Mouse (Mus musculus): ENCODE results near the gene Esp24. TPM values are rescaled to one million over a fixed set of nuclear protein-coding genes. Genes with fewer than 3 reads are reported as not detected.
"Not testable (repeated sequence)": the region's sequence is repeated elsewhere in the genome, so short reads cannot be mapped to it uniquely, and the experiment has no call there.

Esp24 gene
- not detected in 2 replicates for polyA plus RNA-seq (2014; fragmentation: Nextera tagmentation; extraction: Ambion mirVana)

DNA sequence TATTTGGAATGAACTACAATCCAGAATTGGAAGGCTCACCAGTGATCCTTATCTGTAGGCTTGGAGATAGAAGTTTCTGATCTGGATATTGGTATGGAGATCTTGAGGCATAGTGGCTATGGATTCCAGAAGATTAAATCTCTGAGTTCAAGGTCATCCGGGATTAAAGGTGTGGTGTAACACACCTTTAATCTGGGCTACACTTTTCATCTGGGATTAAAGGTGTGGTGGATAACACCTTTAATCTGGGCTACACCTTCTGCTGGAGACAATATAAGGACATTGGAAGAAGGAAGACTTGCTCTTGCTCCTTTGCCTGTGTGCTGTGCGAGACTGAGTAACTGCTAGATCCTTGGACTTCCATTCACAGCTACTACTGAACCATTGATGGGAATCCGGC is at the start of gene Esp24:
Gene Esp24, plus strand, starts transcription at position 301 of the 400 bp plus-strand sequence.
- H3K27ac ChIP-seq (ENCODE audit: low read depth, low read length); H3K9me3 ChIP-seq (ENCODE audit: control insufficient read depth, low read length); H3K36me3 ChIP-seq (ENCODE audit: control insufficient read depth, insufficient read depth, low read length); H3K9ac ChIP-seq (ENCODE audit: low read depth, low read length); ATAC-seq (replicated peaks; ENCODE audit: low FRiP score); H3K4me1 ChIP-seq (replicated peaks; ENCODE audit: control insufficient read depth, insufficient read depth, low read length); DNase-seq (ENCODE audit: low spot score); H3K4me2 ChIP-seq; H3K27me3 ChIP-seq (replicated peaks; ENCODE audit: control insufficient read depth, insufficient read depth, low read length); H3K4me3 ChIP-seq (ENCODE audit: low read depth, low read length): not testable (repeated sequence)
- WGBS, result 85% methylated on average over 3 of the region's 3 CpGs

DNA sequence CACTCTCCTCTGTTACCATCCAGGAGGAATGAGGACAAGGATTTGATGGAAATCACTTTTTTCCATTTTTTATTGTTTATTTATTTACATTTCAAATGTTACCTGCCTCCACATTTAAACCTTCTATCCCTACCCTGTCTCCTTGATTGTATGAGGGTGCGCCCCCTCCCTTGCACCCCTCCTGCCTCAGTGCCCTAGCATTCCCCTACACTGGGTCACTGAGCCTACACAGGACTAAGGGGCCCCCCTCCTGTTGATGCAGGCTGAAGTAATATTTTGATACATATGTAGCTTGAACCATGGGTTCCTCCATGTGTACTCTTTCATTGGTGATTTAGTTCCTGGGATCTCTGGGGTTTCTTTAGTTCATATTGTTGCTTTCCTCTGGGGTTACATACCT is 26.6 kb upstream of the Esp24 start:
- H3K4me1 ChIP-seq (replicated peaks; ENCODE audit: control insufficient read depth, insufficient read depth, low read length), result no peaks in the 10 kb centered on the region
- 67% methylated on average over 1 of the region's 1 CpGs for WGBS
- no peak overlapping the region for H3K9ac ChIP-seq (ENCODE audit: low read depth, low read length)
- H3K27ac ChIP-seq (ENCODE audit: low read depth, low read length), result no peak overlapping the region
- no peak for ATAC-seq (replicated peaks; ENCODE audit: low FRiP score)
- DNase-seq (ENCODE audit: low spot score), result no peak
- H3K4me2 ChIP-seq, result no peak overlapping the region
- no peaks in the 10 kb centered on the region for H3K27me3 ChIP-seq (replicated peaks; ENCODE audit: control insufficient read depth, insufficient read depth, low read length)
- H3K4me3 ChIP-seq (ENCODE audit: low read depth, low read length), result no peak overlapping the region
- no peaks in the 10 kb centered on the region for H3K9me3 ChIP-seq (ENCODE audit: control insufficient read depth, low read length)
- no peaks in the 10 kb centered on the region for H3K36me3 ChIP-seq (ENCODE audit: control insufficient read depth, insufficient read depth, low read length)

DNA sequence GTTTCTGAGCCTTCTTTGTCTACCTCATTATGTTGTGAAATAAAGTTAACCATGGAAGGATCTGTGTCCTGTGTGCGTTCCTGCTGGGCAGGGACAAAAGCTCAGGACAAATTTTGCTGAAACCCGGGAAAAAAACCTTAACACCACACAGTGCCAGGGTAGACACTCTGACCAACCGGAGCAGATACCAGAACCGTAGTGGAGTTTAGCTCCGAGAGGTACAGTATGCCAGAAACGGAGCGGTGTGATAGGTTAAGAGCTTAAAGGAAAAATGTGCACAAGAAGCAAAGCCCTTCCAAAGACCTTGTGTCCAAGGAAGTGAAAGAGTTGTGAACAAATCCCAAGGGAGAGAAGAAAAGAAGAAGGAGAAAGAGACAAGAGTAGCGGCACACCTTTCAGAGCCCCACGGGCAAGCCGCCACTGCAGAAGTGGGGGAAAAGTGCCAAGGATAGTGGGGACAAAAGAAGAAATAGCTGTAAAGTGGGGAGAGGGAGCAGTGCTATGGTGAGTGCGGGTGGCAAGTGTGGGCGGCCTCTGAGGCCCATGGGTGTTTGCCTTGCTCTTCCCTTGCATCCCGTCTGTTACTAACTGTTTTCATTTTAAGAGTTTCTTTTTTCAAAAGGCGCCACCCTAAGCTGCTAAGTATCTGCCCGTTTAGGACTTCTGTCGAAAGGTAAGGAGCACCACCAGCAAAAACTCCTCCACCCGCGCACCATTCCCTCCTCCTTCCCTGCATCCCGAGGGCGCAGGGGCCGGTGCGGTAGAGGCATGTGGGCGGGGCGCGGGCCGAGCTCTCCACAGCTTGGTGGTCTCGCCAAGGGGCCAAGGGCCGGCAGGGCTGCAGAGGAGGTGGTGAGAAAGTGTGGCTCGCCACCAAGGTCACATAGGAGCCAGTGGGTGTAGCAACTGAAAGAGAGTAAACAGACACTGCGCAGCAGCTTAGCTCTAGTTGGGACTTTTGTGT is 25.5 kb upstream of the Esp24 start:
- H3K4me2 ChIP-seq, result peak overlapping the region; percentile 37
- H3K4me3 ChIP-seq (ENCODE audit: low read depth, low read length), result no peak overlapping the region
- no peak for DNase-seq (ENCODE audit: low spot score)

DNA sequence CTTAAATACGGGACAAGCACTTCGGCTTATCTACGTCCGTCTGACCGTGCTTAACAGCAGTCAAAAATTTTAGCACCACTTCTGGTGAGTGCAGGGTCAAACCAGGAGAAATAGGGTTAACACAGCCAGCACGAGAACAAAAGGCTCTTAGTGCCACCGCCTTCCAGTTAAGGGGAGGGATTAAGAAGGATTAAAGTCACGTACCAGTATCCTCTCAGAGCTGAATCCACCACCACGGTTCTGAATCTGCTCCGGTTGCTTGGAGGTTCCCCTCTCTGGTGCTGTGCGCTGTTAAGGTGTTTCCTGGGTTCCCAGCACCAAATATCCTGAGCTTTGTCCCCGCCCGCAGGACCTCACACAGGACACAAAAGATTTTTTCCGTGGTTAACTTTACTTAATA is 19.3 kb upstream of the Esp24 start:
- no peak overlapping the region for H3K4me3 ChIP-seq (ENCODE audit: low read depth, low read length)
- H3K27ac ChIP-seq (ENCODE audit: low read depth, low read length), result no peak overlapping the region
- H3K4me2 ChIP-seq, result no peak overlapping the region
- H3K9ac ChIP-seq (ENCODE audit: low read depth, low read length), result no peak overlapping the region
- ATAC-seq (replicated peaks; ENCODE audit: low FRiP score) (no peak), DNase-seq (ENCODE audit: low spot score) (no peak)
- no peaks in the 10 kb centered on the region; the same call in 1 of the 2 replicates for H3K9me3 ChIP-seq (ENCODE audit: control insufficient read depth, low read length)
- H3K27me3 ChIP-seq (replicated peaks; ENCODE audit: control insufficient read depth, insufficient read depth, low read length), result no peaks in the 10 kb centered on the region
- no peaks in the 10 kb centered on the region for H3K4me1 ChIP-seq (replicated peaks; ENCODE audit: control insufficient read depth, insufficient read depth, low read length)
- no peaks in the 10 kb centered on the region for H3K36me3 ChIP-seq (ENCODE audit: control insufficient read depth, insufficient read depth, low read length)
- WGBS, result 66% methylated on average over 14 of the region's 14 CpGs

More for the DNA sequence above, 25.5 kb upstream of the Esp24 start:
- no peaks in the 10 kb centered on the region for H3K36me3 ChIP-seq (ENCODE audit: control insufficient read depth, insufficient read depth, low read length)
- H3K4me1 ChIP-seq (replicated peaks; ENCODE audit: control insufficient read depth, insufficient read depth, low read length), result no peaks in the 10 kb centered on the region
- no peak overlapping the region for H3K9ac ChIP-seq (ENCODE audit: low read depth, low read length)
- H3K27ac ChIP-seq (ENCODE audit: low read depth, low read length), result no peak overlapping the region
- no peak; the same call in 1 of the 2 replicates for ATAC-seq (replicated peaks; ENCODE audit: low FRiP score)
- no peaks in the 10 kb centered on the region for H3K9me3 ChIP-seq (ENCODE audit: control insufficient read depth, low read length)
- H3K27me3 ChIP-seq (replicated peaks; ENCODE audit: control insufficient read depth, insufficient read depth, low read length), result no peaks in the 10 kb centered on the region
- WGBS, result 41% methylated on average over 30 of the region's 30 CpGs

DNA sequence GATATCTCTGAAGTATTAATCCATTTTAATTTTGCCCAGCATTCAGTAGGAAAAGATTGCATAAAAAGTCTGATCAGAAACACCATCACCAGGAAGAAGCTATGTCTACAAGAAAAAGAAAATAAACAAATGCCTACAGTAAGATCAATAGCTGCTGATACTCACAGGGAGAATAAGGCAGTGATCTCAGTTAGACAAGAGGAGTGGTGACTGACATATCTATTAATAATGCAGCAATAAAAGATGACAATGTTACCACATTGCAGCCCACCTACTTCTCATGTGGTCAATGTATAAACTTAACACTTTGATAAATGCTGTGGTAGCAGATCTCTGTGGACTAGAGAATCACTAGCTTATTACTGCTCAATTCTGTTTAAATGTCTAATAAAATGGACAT is 6.7 kb downstream of the Esp24 start, which contains the start of gene Gm21903:
Gene Gm21903, minus strand, starts transcription at position 101 of the 400 bp plus-strand sequence.
- DNase-seq (ENCODE audit: low spot score) (no peak), ATAC-seq (replicated peaks; ENCODE audit: low FRiP score) (no peak)
- no peaks in the 10 kb centered on the region for H3K4me1 ChIP-seq (replicated peaks; ENCODE audit: control insufficient read depth, insufficient read depth, low read length)
- no peak within 1 kb of the TSS for H3K27ac ChIP-seq (ENCODE audit: low read depth, low read length)
- no peaks in the 10 kb centered on the region; the same call in 1 of the 2 replicates for H3K9me3 ChIP-seq (ENCODE audit: control insufficient read depth, low read length)
- H3K4me3 ChIP-seq (ENCODE audit: low read depth, low read length), result no peak within 1 kb of the TSS
- no peaks in the 10 kb centered on the region for H3K27me3 ChIP-seq (replicated peaks; ENCODE audit: control insufficient read depth, insufficient read depth, low read length)
- no peaks in the 10 kb centered on the region for H3K36me3 ChIP-seq (ENCODE audit: control insufficient read depth, insufficient read depth, low read length)
- H3K4me2 ChIP-seq, result no peak within 1 kb of the TSS
- H3K9ac ChIP-seq (ENCODE audit: low read depth, low read length), result no peak within 1 kb of the TSS

DNA sequence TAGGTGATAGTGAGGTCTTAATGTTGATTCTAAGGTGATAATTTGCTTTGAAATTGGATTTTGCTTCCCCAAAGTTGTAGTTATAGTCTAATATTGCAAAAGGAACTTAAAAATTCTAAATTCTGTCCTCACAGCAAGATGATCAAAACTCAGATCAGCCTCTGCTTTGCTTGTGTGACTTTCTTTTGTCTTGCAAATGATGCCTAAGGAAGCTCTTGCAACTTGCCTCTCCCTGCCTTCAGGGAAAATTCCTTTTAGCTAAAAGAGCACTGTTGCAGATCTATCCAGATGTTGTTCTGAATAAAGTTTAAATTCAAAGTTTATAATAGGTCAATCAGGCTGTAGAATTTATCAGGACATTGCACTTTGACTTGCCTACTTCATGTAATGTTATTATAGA is 27.1 kb downstream of the Esp24 start:
- Histone ChIP-seq H3K36me3 (ENCODE audit: control insufficient read depth, insufficient read depth, low read length) (no peaks in the 10 kb centered on the region), H3K4me1 (replicated peaks; ENCODE audit: control insufficient read depth, insufficient read depth, low read length) (no peaks in the 10 kb centered on the region), H3K9me3 (ENCODE audit: control insufficient read depth, low read length) (peaks cover 3% of the 10 kb centered on the region; the same call in 1 of the 2 replicates), H3K4me2 (no peak overlapping the region), H3K9ac (ENCODE audit: low read depth, low read length) (no peak overlapping the region), H3K4me3 (ENCODE audit: low read depth, low read length) (no peak overlapping the region), H3K27me3 (replicated peaks; ENCODE audit: control insufficient read depth, insufficient read depth, low read length) (no peaks in the 10 kb centered on the region), H3K27ac (ENCODE audit: low read depth, low read length) (no peak overlapping the region)
- DNase-seq (ENCODE audit: low spot score) (no peak), ATAC-seq (replicated peaks; ENCODE audit: low FRiP score) (no peak)

DNA sequence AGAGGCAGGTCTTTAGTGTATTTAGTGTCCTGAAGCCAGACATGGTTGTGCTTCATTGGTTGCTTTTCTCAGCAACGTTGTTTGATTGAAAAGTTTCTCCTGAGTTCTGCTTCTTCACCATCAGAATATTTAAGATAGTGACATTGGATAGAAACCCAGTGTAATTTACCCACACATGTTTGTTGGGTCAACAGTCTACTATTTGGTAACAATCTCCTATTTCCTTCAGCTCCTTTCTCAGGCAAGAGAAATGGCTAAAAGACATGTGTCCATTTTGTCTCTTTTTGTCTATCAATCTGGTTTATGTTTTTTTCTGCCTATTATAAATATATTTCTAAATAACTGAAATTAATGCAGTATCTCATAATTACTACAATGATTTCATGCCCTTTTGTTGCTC is 40.4 kb downstream of the Esp24 start, which contains the start of gene Esp23:
Gene Esp23, minus strand, starts transcription at position 101 of the 400 bp plus-strand sequence.
- ATAC-seq (replicated peaks; ENCODE audit: low FRiP score) (no peak), DNase-seq (ENCODE audit: low spot score) (no peak)
- whole genome bisulfite sequencing, result 44% methylated on average over 1 of the region's 1 CpGs
- Histone ChIP-seq H3K36me3 (ENCODE audit: control insufficient read depth, insufficient read depth, low read length) (no peaks in the 10 kb centered on the region), H3K4me2 (no peak within 1 kb of the TSS), H3K9ac (ENCODE audit: low read depth, low read length) (no peak within 1 kb of the TSS), H3K4me3 (ENCODE audit: low read depth, low read length) (no peak within 1 kb of the TSS), H3K9me3 (ENCODE audit: control insufficient read depth, low read length) (peaks cover 9% of the 10 kb centered on the region), H3K27ac (ENCODE audit: low read depth, low read length) (no peak within 1 kb of the TSS), H3K4me1 (replicated peaks; ENCODE audit: control insufficient read depth, insufficient read depth, low read length) (no peaks in the 10 kb centered on the region), H3K27me3 (replicated peaks; ENCODE audit: control insufficient read depth, insufficient read depth, low read length) (no peaks in the 10 kb centered on the region)
